Mouse (Mus musculus): Measurements from ENCODE around the gene Il20rb. TPM values are rescaled to one million over a fixed set of nuclear protein-coding genes. Genes with fewer than 3 reads are reported as not detected.

Il20rb gene
- total RNA-seq, 1 experiment from 2014 or later = 0.74 TPM

DNA sequence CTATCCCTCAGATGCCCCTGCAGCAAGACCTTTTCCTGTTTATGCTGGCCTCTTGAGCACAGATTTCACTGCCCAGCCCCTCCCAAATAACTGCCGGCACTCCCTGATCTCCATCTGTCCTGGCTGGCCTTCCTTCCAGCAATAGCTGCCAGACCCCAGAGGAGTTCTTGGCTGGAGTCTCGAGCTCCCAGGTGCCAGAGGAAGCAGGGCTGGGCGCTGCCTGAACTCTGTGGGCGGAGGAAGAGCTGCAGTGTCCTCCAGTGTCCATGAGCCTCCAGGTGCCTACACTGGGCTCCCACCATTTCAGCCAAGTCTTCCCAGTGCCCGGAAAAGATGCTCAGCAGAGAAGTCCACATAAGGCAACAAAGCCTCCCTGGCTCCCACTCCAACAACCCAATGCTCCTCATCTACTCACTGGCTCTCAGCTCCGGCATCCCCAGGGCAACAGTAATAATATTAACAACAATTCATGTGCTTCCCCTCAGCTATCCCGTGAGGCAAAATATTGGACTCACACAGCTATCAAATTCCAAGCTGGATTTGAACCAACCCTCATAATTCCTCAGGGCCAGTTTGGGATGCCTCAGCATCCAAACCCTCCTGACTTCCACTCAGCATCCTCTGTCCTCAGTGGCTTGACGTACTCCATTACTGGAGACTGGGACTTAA, 15.5 kb downstream of the Il20rb start:
- peak; percentile 58 for DNase-seq

DNA sequence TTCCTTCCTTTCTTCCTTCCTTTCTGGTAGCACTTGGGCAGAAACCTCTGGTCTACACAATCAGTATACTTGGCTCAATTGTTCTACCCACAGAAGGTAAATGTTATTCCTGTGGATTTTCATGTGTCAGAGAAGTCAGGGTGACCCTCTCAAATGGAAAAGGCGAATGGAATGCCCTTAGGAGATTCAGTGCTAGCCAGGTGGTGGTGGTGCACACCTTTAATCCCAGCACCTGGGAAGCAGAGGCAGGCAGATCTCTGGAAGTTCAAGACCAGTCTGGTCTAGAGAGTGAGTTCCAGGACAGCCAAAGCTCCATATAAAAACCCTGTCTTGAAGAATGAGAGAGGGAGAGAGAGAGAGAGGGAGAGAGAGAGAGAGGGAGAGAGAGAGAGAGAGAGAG, 16.4 kb downstream of the Il20rb start:
- no peak for DNase-seq

DNA sequence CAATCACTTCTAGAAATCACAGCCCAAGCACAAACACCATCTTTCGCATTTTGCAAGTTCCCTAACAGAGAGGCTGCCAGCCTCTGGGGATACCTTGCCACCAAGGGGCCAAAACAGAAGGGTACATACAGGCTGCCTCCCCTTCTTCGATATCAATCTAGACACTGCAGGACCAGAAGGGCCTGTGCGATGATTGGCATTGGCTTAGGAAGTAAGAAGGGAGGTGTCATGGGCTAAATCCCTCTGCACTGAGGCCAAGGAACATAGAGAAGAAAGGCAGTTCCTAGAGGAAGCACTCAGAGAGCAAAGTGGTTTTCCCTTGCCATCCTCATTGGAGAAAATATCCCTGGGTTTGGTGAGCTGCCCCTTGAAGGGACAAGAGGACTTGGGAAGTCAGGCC, 16.9 kb downstream of the Il20rb start:
- no peak for DNase-seq

DNA sequence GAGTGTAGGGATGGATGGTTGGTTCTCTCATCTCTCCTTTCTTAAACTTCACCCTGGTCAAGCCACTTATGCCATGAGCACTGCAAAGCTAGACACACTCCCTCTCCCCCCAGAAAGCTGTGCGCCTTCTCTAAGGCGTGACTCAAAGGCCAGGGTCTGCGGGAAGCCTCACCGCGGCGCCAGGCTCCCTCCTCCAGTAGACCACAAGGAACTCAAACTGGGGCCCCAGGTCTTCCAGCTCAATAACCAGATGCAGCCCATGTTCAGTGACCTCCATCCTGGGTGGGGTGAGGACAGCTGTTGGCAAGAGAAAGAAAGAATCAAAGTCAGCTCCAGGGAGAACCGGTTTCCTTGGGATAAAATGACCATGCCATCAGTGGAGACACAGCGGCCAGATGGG, 18.4 kb downstream of the Il20rb start:
- no peak for DNase-seq

DNA sequence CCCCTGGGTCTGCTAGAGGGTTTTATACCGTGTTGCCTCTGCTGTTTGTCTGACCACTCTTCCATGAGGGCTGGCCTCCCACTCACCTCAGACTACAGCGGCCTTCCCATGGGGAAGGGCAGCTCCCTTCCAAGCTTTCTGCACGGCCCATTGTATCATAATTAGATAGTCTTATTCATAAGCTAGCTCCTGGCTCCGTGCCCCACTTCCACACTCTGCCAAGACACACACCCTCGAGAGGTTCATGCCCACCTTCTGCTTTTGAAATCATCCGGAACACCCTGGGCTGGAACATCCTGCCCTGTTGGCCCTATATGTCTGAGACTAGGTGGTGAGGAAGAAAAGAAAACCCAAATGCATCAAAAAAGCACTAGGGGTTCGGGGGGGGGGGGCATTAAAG, 18.9 kb downstream of the Il20rb start:
- DNase-seq = no peak

DNA sequence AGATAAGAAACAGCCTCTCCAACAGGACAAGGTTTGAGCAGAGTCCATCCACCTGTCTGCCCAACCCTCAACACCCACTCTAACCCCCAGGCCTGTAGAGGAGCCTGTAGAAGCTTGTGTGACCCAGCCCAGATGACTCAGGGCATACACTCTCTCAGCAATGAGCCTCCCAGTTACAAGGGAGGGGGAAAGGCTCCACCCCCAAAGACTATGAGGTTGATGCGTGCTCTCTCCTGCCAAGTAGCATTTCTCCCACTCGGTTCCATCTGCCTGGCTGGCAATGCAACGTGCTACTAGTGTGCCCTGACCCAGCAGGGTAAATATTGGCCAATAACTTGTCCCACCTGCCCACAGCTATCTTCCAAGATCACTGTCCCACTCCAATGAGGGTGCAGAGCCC, 19.8 kb downstream of the Il20rb start:
- DNase-seq = no peak

DNA sequence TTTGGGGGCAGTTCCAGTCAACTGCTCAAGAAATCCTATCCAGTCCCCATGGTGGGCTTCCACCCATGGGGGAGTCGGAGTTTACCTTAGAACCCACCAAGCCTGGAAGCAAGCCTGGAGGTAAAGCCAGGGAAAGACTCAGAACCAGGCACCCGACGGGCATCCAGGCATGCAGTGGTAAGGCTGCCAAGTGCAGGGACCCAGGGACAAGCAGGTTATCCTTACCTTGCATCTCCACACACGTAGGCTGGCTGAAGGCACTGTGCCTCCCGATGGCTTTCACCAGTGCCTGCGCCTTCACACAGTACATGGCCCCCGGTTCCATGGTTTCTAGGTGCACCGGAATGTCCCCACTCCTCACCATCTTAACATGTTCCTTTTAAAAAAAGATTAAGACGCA, 20.6 kb downstream of the Il20rb start:
- no peak for DNase-seq

DNA sequence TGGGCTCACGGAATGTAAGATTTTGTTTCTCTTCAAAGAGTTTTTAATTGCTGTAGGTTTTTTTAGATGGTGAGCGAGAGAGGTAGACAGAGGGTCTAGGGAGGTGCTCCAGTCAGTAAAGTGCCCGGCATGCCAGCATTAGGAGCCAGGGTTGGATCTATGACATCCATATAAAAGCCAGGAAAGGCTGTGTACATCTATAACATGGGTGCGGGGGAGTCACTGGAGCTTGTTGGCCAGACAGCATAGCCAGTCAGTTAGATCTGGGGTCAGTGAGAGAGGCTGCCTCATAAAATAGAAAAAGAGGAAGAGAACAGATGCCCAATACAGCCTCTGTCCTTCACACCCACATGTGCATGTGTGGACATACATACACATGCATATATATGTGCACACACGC, 21.2 kb downstream of the Il20rb start:
- no peak for DNase-seq

DNA sequence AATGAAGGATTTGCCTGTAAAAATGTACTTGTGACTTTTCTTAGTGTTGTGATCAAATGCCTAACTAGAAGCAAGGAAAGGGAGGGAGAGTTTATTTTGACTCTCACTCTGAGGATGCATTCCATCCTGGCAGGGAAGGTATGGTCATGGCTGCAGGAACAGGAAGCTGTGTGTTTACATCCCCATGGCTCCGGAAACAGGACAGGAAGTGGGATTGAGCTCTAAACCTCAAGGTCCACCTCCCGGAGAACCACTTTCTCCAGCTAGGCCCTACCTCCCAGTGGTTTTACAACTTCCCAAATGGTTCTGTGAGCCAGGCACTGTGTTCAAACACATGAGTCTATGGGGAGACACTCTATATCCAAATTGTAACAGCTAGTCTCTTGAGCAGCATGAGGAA, 22.8 kb downstream of the Il20rb start:
- DNase-seq = no peak

DNA sequence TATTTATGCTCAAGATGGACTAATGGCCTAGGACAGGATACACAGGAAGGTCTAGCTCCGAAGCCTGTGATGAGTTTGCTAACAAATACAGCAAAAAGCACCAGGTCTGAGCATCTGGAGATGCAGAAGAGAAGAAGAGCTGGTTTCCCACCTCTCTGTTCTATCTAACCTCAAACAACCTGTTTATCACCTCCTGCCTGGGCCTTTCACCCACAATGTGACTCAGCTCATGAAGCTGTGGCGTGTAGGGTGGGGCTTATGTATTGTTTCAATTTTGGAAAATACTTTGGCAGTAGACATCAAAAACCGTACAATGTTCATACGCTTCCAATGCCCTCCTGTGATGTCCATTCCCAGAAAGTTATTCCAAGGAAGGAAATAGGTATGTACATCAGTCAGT, 24.5 kb downstream of the Il20rb start:
- no peak for DNase-seq

DNA sequence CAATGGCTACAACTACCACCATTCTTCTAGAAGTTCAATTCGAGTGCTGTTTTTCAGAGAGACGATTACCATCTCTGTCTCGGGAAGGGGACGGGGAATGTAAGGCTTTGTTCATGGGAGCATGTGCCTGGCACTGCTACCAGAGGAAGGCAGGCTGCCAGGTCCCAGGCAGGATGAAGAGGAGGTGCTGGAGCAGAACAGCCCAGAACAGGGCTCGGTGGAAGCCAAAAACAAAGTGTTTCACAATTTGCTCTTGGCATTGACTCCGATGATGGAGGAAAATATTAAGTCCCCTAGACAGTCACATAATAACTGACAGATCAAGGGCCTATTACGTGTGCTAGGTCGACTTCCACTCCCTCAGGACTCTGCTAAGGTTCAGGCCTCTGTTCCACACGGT, 24.9 kb downstream of the Il20rb start:
- DNase-seq = peak; percentile 64

DNA sequence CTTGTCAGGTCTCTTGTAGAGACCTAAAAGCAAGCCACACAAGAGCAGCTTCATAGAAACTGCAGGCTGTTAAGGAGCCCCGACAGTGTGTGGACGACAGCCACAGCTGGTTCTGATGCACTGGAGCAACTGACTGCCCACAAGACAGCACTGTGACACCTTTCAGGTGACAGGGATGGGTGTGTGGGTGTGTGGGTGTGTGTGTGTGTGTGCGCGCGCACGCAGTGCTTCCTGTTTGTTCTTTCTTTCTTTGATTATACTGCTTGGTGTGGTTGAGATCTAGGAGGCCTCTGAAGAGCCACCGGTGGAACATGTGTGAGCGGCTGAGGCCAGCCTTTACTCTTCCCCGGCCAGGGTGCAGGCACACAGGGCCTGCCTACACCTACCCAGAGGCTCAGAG, 26.4 kb downstream of the Il20rb start:
- DNase-seq = no peak

DNA sequence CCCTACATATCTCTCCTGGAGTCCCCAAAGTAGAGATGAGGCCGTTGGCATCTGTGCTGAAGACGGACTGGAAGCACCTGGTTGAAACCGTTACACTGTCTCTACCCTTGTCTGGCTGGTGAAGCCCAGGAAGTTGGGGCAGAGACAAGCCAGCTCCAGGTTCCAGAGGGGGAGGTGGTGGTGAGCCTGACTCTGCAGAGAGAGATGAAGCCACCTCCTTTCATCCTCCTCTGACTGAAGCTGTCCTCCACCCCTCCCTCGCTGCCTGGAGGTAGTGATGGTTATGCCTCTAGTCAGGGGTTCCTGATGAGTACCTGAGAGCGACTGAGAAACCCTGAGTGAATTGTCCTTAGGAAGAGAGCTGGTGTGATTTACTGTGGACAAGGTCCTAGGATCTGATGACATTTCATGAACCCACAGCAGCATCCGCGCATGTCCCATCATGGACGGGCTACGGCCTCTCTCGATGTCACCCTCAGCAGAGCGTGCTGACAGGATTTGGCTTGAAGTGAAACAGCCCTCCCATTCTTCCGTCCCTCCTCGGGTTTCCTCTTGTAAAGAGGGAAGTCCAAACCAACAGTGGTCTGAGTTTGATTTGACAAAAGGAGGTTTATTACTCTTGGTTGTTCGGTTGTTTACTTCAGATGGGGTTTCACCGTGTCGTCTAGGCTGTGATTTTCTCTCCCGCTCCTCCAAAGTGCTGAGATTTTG, 28.5 kb downstream of the Il20rb start:
- DNase-seq = no peak

DNA sequence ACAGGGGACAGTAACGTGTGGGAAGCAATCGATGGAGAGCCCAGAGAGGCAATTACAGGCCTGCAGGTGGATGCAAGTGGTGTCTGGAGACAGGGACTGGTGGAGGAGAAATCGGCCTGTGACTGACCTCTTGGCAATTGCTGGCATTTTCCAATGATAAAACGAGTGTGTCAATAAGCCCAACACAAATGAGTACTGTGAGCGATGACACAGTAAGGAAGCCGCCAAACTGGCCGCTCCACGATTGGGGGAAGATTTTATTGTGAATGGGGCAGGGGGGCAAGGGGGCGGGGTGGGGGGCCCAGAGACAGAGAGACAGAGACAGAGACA, 32.0 kb downstream of the Il20rb start:
- DNase-seq = no peak

DNA sequence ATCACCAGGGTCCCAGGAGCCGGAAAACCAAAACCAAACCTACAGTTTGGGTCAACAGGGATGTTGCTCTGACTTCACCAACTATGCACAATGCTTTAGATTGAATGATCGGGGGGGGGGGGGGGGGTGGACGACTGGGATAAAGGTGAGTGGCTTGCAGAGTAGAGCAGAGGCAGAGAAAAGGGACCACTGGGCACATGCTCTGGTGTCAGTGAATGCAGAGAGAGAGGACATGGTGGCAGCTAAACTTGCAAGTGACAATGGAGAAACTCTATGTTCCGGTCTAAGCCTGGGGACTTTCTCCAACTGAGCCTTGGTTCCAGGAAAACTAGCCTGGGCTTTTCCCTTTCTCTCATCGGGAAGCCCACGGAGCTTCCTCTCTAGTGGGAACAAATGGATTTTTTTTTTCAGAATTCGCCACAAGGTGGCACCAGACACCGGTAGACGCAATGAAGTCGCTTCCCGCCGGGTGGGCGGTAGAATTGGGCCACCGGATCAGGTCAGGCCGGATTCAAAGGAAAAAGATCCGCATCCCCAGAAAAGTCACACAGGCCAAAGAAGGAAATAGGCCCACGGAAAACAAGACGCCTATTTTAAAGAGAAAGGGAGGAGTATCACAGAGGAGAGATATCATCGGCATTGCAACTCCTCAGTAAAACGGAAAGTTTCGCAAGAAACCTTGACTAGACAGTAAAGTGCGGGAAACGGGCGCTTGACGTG, 32.5 kb downstream of the Il20rb start:
- DNase-seq = peak; percentile 86

DNA sequence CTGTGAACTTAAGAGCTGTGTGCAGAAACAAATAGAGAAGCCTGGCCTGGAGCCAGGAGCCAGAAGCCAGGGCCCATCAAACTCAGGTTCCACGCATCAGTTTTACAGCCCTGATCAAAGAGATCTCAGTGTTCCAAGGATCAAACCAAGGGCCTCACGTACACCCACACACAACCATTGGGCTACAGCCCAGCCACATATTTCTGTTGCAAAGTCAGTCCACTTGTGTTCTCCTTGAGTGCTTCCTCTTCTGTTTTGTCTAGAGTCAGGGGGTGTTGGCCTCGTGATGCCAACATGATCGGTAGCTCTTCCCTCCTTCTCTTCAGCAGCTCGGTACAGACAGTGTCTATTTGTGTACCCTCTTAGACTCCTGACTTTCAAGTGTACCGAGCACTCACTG, 34.2 kb downstream of the Il20rb start:
- no peak for DNase-seq

DNA sequence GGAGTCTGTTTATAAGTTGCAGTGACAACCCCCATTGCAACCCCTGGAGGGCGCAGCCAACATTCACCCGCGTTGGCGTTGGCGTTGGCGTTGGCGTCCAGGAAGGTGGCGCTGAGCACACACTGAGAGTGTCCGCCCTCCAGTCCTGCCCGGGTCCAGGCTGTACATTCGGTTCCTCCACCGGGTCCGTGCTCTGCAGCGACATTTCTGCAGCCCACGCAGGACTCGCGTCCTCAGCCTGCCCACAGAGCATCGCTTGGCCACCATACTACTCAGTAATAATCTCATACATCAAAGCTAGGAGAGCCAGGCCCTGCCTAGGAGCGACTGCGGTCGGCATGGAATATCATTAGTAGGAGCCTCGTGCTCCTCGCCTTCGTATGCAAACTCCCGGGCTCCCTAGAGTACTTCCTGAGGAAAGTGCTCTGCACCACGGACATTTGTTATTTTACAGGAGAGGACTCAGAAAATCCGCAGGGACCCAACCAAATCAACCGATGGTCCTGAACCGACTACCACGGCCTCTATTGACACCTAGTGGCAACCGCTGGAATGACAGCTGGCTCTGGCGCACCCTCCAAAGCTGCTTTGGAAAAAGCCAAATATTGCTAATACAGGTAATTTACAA, 40.4 kb downstream of the Il20rb start:
- DNase-seq = peak; percentile 86

DNA sequence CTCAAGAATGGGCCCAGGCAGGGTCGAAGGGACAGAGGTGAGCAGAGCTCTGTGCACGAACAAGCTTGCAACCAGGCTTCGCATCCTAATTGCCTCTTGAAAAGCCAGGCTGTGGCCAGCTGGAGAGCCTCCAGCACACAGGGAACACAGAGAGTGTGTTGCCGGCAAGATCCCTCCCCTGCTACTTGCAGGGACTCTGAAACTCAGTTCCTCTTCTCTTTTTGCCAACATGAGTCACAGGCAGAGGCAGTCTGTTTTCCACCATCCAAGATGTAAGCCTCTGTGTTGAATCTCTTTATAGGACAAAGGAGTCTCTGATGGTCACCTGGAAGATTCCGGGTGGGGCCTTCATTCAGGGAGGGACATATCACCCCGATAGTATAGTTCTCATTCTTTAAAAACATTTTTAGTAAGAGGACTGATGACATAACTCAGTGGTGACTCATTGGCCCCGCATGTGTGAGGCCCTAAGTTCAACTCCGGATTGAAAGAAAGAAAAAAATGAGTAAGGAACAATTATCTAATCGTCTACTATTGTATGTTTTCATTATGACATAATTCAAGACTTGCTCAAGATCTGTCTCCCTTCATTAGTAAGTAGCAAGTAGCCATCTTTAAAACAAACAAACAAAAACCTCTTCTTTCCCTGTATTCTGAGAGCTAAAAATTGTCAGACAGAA, 46.3 kb downstream of the Il20rb start:
- peak; percentile 73 for DNase-seq

DNA sequence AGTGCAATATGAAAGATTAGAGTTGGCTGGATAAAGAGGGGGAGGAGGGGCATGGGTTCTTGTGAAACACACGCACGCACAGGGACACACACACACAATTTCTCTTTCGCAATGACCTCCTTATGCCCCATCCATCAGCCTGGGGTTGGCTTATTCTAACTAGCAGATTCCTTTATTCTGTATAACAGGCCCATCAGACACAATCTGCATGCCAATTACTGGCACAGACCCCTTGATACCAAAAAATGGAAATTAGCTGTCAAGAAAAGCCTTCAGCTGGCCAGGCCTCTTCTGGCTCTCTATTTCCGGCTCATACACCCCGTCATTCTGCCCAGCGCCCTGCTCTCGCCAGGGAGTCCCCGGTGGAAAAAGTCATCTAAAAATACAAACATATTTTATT, 47.1 kb downstream of the Il20rb start:
- peak; percentile 51 for DNase-seq

DNA sequence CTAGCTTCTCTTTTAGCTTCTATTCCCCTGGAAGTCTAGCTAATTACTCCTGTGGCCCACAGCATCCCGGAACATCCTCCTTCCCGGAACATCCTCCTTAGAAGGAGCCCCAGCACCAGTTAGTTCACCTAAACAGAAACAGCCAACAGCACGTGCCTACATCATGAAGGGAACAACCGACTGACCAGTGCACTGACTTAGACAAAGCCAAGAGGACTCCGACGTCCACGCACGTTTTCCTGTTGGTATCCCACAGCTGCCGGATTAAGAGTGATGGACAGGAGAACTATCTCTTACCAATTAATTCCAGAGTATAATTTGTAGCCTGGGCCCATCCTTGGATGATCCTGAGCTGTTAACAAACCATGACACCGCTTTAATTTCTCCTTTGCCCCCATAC, 47.6 kb downstream of the Il20rb start:
- DNase-seq = no peak

DNA sequence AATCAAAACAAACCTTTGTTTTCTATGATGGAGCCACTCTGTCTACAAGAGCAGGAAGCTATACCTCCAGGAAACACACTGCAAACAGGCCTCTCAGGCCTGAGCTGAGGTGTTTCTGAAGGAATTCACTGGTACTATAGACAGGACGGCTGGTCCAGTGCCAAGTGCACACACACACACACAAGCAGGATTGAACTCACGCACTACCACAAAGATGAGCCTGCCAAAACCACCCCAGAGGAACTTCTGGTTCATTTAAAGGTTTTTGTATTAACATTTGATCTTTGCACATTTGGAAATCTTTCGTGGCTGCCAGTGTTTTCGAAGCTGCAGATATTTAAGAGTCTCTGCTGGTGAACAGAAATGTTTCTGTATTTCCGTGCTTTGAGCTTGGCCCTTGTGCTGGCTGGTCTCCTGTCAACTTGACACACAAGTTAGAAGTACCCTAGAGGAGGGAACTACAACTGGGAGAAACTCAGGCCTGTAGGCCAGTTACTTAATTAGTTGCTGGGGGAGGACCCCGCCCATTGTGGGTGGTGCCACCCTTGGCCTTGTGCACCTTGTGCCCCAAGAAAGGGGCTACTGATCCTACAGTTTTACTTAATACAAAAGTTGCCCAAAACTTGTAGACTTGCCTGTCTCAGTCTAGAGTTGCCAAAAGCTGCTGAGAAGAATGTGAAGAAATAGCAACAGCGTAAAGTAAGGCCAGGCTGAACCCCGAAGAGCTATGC, 49.6 kb downstream of the Il20rb start:
- DNase-seq = no peak

DNA sequence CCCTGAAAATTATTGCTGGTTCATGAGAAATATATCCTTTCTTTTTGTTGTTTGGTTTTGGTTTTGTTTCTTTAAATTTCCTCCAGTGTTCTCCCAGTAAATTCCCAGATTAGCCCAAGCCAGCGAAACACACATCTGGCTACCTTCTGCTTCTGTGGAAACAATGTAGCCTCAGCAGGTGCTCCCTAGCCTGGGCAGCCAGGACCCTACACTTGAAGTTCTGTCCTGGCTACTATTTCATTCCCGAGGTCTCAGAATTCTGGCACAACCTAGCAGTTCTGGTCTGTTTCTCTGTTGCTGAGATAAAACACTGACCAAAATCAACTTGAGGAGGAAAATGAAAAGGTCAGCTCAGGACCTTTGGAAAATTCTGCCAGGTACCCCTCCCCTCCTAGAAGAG, 55.2 kb downstream of the Il20rb start:
- DNase-seq = no peak

All from adrenal gland, postnatal 14 days (tissue).